Mouse (Mus musculus) CH12.LX (cell line): ENCODE measurements around the gene Amh. TPM values are rescaled to one million over a fixed set of nuclear protein-coding genes. Genes with fewer than 3 reads are reported as not detected.

Experiments used
- DNase-seq: peaks from one replicate; pipeline ENCODE4 v3.0.0-alpha.2; 2013; ENCODE audit errors: extremely low read depth
- H3K27ac ChIP-seq: 2 replicates; pipeline ENCODE4 v1.5.1; 2012; ENCODE audit warnings: low read depth, mild to moderate bottlenecking, control low read depth, moderate library complexity; ENCODE audit not compliant: insufficient read depth
- H3K27me3 ChIP-seq: replicated peaks from 2 replicates; pipeline ENCODE3; 2012; ENCODE audit warnings: inconsistent platforms
- H3K36me3 ChIP-seq, 2 experiments: replicated peaks in 1 of 2; 2 replicates each; pipeline versions ENCODE3 to v1.6.1; 2012; ENCODE audit warnings: inconsistent platforms in 1 of 2, low read length in 1 of 2, mild to moderate bottlenecking in 1 of 2, mixed read lengths in 1 of 2, moderate library complexity in 1 of 2; ENCODE audit not compliant: control insufficient read depth in 1 of 2, insufficient read depth in 1 of 2
- H3K4me1 ChIP-seq, 2 experiments: 2 replicates each; pipeline ENCODE4 v1.6.1; 2012; ENCODE audit warnings: inconsistent platforms in 1 of 2, moderate library complexity in 1 of 2; ENCODE audit not compliant: insufficient read depth in 2 of 2, control insufficient read depth in 1 of 2
- H3K4me2 ChIP-seq: 2 replicates; pipeline ENCODE4 v1.6.1; 2012; ENCODE audit warnings: low read depth, mild to moderate bottlenecking, control low read depth; ENCODE audit not compliant: poor library complexity, insufficient read depth, severe bottlenecking
- H3K4me3 ChIP-seq, 3 experiments: fragments of 150-350 bp in 1 of 3; sonication (generic) in 1 of 3; replicated peaks in 1 of 3; 2 replicates each; pipeline versions ENCODE3 to v1.5.1; 2011 to 2012; ENCODE audit warnings: low read depth in 2 of 3, low read length in 2 of 3, mild to moderate bottlenecking in 2 of 3, moderate library complexity in 2 of 3, control low read depth in 1 of 3, improper control_type of control experiment in 1 of 3, inconsistent platforms in 1 of 3, mixed read lengths in 1 of 3; ENCODE audit not compliant: poor library complexity in 1 of 3
- H3K79me2 ChIP-seq: replicated peaks from 2 replicates; pipeline ENCODE4 v1.6.1; 2012; ENCODE audit warnings: mild to moderate bottlenecking, moderate library complexity; ENCODE audit not compliant: control insufficient read depth, poor library complexity, insufficient read depth, severe bottlenecking; ENCODE audit errors: extremely low read depth
- H3K9ac ChIP-seq: 2 replicates; pipeline ENCODE4 v1.6.1; 2012; ENCODE audit warnings: low read depth, mild to moderate bottlenecking, control low read depth, moderate library complexity; ENCODE audit not compliant: insufficient read depth
- H3K9me3 ChIP-seq: replicated peaks from 2 replicates; pipeline ENCODE3; 2012; ENCODE audit warnings: low read length, inconsistent platforms, mixed read lengths
- BHLHE40 ChIP-seq: IDR thresholded peaks from 2 replicates; pipeline ENCODE4 v1.6.1; 2011; ENCODE audit warnings: mild to moderate bottlenecking, low read depth, low read length, improper control_type of control experiment
- E2F4 ChIP-seq: IDR thresholded peaks from 2 replicates; pipeline ENCODE4 v1.6.1; 2011; ENCODE audit warnings: low read depth, low read length, improper control_type of control experiment; ENCODE audit not compliant: insufficient replicate concordance
- ELF1 ChIP-seq: IDR thresholded peaks from 2 replicates; pipeline ENCODE4 v1.6.1; 2014; ENCODE audit warnings: low read depth, mild to moderate bottlenecking, inconsistent platforms, low read length, improper control_type of control experiment
- ETS1 ChIP-seq: conservative IDR thresholded peaks from 2 replicates; pipeline ENCODE4 v1.6.1; 2012; ENCODE audit warnings: low read depth, mild to moderate bottlenecking, inconsistent platforms, low read length, improper control_type of control experiment, moderate library complexity
- JUN ChIP-seq: IDR thresholded peaks from 2 replicates; pipeline ENCODE4 v1.6.1; 2011; ENCODE audit warnings: low read depth, mild to moderate bottlenecking, low read length, improper control_type of control experiment, moderate library complexity; ENCODE audit not compliant: insufficient read depth
- KAT2A ChIP-seq: IDR thresholded peaks from 2 replicates; pipeline ENCODE4 v1.6.1; 2012; ENCODE audit warnings: low read length, improper control_type of control experiment, inconsistent platforms; ENCODE audit not compliant: insufficient replicate concordance
- MAX ChIP-seq: IDR thresholded peaks from 2 replicates; pipeline ENCODE4 v1.6.1; 2011; ENCODE audit warnings: low read length, improper control_type of control experiment
- MAZ ChIP-seq: IDR thresholded peaks from 2 replicates; pipeline ENCODE4 v1.6.1; 2012; ENCODE audit warnings: low read depth, mild to moderate bottlenecking, inconsistent platforms, low read length, improper control_type of control experiment, moderate library complexity
- MXI1 ChIP-seq: IDR thresholded peaks from 2 replicates; pipeline ENCODE4 v1.6.1; 2011; ENCODE audit warnings: mild to moderate bottlenecking, low read depth, low read length, improper control_type of control experiment
- NELFE ChIP-seq: IDR thresholded peaks from 2 replicates; pipeline ENCODE4 v1.6.1; 2011; ENCODE audit warnings: low read depth, low read length, improper control_type of control experiment
- NRF1 ChIP-seq: IDR thresholded peaks from 2 replicates; pipeline ENCODE4 v1.6.1; 2014; ENCODE audit warnings: low read depth, mild to moderate bottlenecking, inconsistent platforms, low read length, improper control_type of control experiment, moderate library complexity
- POLR2A ChIP-seq: IDR thresholded peaks from 2 replicates; pipeline ENCODE4 v1.6.1; 2011; ENCODE audit warnings: low read depth, mild to moderate bottlenecking, improper control_type of control experiment, low read length
- RAD21 ChIP-seq: IDR thresholded peaks from 2 replicates; pipeline ENCODE4 v1.6.1; 2011; ENCODE audit warnings: low read depth, mild to moderate bottlenecking, low read length, improper control_type of control experiment, moderate library complexity
- RCOR1 ChIP-seq: conservative IDR thresholded peaks from 2 replicates; pipeline ENCODE4 v1.6.1; 2012; ENCODE audit warnings: low read depth, mild to moderate bottlenecking, inconsistent platforms, low read length, improper control_type of control experiment
- UBTF ChIP-seq: IDR thresholded peaks from 2 replicates; pipeline ENCODE4 v1.6.1; 2012; ENCODE audit warnings: low read depth, mild to moderate bottlenecking, inconsistent platforms, low read length, improper control_type of control experiment, moderate library complexity
- USF1 ChIP-seq: IDR thresholded peaks from 2 replicates; pipeline ENCODE4 v1.6.1; 2014; ENCODE audit warnings: low read depth, mild to moderate bottlenecking, inconsistent platforms, low read length, improper control_type of control experiment
- USF2 ChIP-seq: conservative IDR thresholded peaks from 2 replicates; pipeline ENCODE4 v1.6.1; 2011; ENCODE audit warnings: low read depth, low read length, improper control_type of control experiment
- ZNF384 ChIP-seq: IDR thresholded peaks from 2 replicates; pipeline ENCODE4 v1.6.1; 2012; ENCODE audit warnings: low read depth, low read length, improper control_type of control experiment, inconsistent platforms
- dilution Hi-C: fragments of 300-500 bp; cut with MboI; formaldehyde crosslinking; loops from 2 replicates; pipeline ENCODE4 v1.14.3; 2020; ENCODE audit warnings: low sequenced_read_pairs; ENCODE audit not compliant: extremely low pct_unique_long_range_greater_than_20kb, extremely low pct_ligation_motif_present
- in situ Hi-C: fragments of 300-500 bp; cut with MboI; formaldehyde crosslinking; loops from 3 replicates; pipeline ENCODE4 v1.14.3; 2019; ENCODE audit warnings: low sequenced_read_pairs, low pct_ligation_motif_present, low pct_unique_long_range_greater_than_20kb, mixed read lengths
- polyA plus RNA-seq: library from polyadenylated mRNA; unstranded; fragments of >175 nt; gene quantifications from 2 replicates; pipeline ENCODE4 v1.2.1, GENCODE M21; 2012; ENCODE audit warnings: low read depth; ENCODE audit not compliant: insufficient read length
- total RNA-seq, 2 experiments: library from RNA; depleted of rRNA; stranded (reverse); fragments of 300-350 nt in 1 of 2; fragments of >200 nt in 1 of 2; gene quantifications; 2 replicates each; pipeline ENCODE4 v1.2.3; 2012 to 2014

Gene Amh
- total and polyA plus RNA-seq, 3 experiments, result 0.43 to 1.1 (median 0.59) TPM

- H3K4me2 ChIP-seq, result no peak overlapping the region
- in situ Hi-C loops, result no loop called here
- no peak overlapping the region for H3K9ac ChIP-seq
- H3K4me1 ChIP-seq, result peaks cover 17 to 37% of the 10 kb centered on the region in 2 experiments
- peaks cover 23 to 33% of the 10 kb centered on the region in 2 experiments for H3K36me3 ChIP-seq
- H3K27ac ChIP-seq, result no peak overlapping the region
- no peaks in the 10 kb centered on the region for H3K9me3 ChIP-seq
- dilution Hi-C loops, result no loop called here
- H3K4me3 ChIP-seq, result no peak overlapping the region
- peaks cover 9% of the 10 kb centered on the region for H3K79me2 ChIP-seq
- no peak for TF ChIP-seq USF2
- no peak for TF ChIP-seq ELF1
- TF ChIP-seq, all 38 proteins: peak for 0
- DNase-seq, result no peak
- no peaks in the 10 kb centered on the region for H3K27me3 ChIP-seq
These were observed 27.8 kb downstream of the Amh start for GRCm38 (mm10) chr10:80832818-80833217.

GRCm38 (mm10) chr10:80835617-80836016 is 30.6 kb downstream of the Amh start:
- Histone ChIP-seq H3K9ac (no peak overlapping the region), H3K27ac (no peak overlapping the region), H3K4me3 (no peak overlapping the region), H3K79me2 (no peaks in the 10 kb centered on the region), H3K4me2 (no peak overlapping the region), H3K36me3 (peaks cover 0 to 7% of the 10 kb centered on the region in 2 experiments), H3K9me3 (no peaks in the 10 kb centered on the region), H3K4me1 (peaks cover 5 to 17% of the 10 kb centered on the region in 2 experiments; a peak in 3 of 4 replicates), H3K27me3 (peaks cover 7% of the 10 kb centered on the region)
- DNase-seq, result no peak
- TF ChIP-seq NELFE (no peak), RAD21 (no peak), RCOR1 (no peak), USF1 (no peak), KAT2A (no peak), MXI1 (no peak), UBTF (no peak), MAX (no peak), ZNF384 (no peak)
- dilution Hi-C loops, result no loop called here
- in situ Hi-C loops, result no loop called here

DNA sequence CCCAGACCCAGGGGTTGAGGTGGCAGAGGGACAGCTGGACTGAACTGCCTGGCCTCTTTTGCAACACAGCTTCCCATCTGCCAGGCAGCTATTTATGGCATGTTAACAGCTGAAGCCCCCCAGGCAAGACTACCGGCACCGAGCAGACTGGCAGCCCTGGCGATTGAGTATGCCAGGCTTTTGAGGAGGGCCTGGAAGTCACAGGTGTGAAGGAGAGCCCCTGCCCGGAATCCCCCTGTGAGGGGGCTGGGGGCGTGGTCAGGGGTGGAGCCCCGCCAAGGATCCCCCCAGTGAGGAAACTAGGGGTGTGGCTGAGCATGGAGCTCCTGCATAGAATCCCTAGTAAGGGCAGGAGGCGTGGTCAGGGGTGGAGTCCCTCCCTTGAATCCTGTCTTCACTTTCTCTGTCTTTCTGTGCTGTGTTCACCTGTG is 31.9 kb downstream of the Amh start:
- Histone ChIP-seq H3K36me3 (peaks cover 0 to 2% of the 10 kb centered on the region in 2 experiments), H3K9ac (no peak overlapping the region), H3K4me1 (peaks cover 0 to 12% of the 10 kb centered on the region in 2 experiments; a peak in 2 of 4 replicates), H3K79me2 (no peaks in the 10 kb centered on the region), H3K9me3 (no peaks in the 10 kb centered on the region), H3K4me3 (no peak overlapping the region), H3K27me3 (peaks cover 14% of the 10 kb centered on the region)
- dilution Hi-C loops, result no loop called here
- TF ChIP-seq USF1 (no peak), JUN (no peak), RCOR1 (no peak), BHLHE40 (no peak), E2F4 (no peak), NELFE (no peak), ETS1 (no peak), POLR2A (no peak), MAZ (no peak), NRF1 (no peak)
- TF ChIP-seq, all 38 proteins: peak for 0
- no peak for DNase-seq
- Histone ChIP-seq H3K4me2 (no peak overlapping the region), H3K27ac (no peak overlapping the region)
- in situ Hi-C loops, result no loop called here
